Mouse (Mus musculus) gastrocnemius, postnatal 10 days (tissue): ENCODE measurements around the gene Ppfibp2. TPM values are rescaled to one million over a fixed set of nuclear protein-coding genes. Genes with fewer than 3 reads are reported as not detected.

Experiments used
- DNase-seq: peaks from one replicate; pipeline ENCODE4 v3.0.0; 2021; ENCODE audit warnings: mixed read lengths
- total RNA-seq, 2 experiments: library from RNA; stranded (reverse); gene quantifications; 2 replicates each; pipeline ENCODE4 v1.2.3; 2021

Ppfibp2 gene
- total RNA-seq, 2 experiments from 2014 or later, result 16.8 to 20.1 TPM

GRCm38 (mm10) chr7:107618028-107618992 lies 23.3 kb downstream of the Ppfibp2 start:
- DNase-seq, result no peak

- DNase-seq, result no peak
Measured at GRCm38 (mm10) chr7:107619225-107619624, 24.2 kb downstream of the Ppfibp2 start.

- no peak for DNase-seq
Measured at GRCm38 (mm10) chr7:107620137-107620536, 25.1 kb downstream of the Ppfibp2 start.

GRCm38 (mm10) chr7:107624432-107624831 lies 29.4 kb downstream of the Ppfibp2 start:
- no peak for DNase-seq

- no peak for DNase-seq
Measured at GRCm38 (mm10) chr7:107625061-107625460, 30.1 kb downstream of the Ppfibp2 start, which contains the start of gene 5330417H12Rik. TSS of gene 5330417H12Rik (minus strand) at chr7:107625161.

- DNase-seq, result no peak
Measured at GRCm38 (mm10) chr7:107625781-107626180, 30.8 kb downstream of the Ppfibp2 start.

GRCm38 (mm10) chr7:107628383-107628782 lies 33.4 kb downstream of the Ppfibp2 start:
- DNase-seq, result no peak

GRCm38 (mm10) chr7:107633201-107633600 lies 38.2 kb downstream of the Ppfibp2 start:
- no peak for DNase-seq

GRCm38 (mm10) chr7:107637398-107637797 lies 42.4 kb downstream of the Ppfibp2 start:
- DNase-seq, result no peak

GRCm38 (mm10) chr7:107638026-107638425 lies 43.0 kb downstream of the Ppfibp2 start:
- no peak for DNase-seq

GRCm38 (mm10) chr7:107642586-107643275 lies 47.7 kb downstream of the Ppfibp2 start:
- no peak for DNase-seq

GRCm38 (mm10) chr7:107644987-107645386 lies 50.0 kb downstream of the Ppfibp2 start:
- DNase-seq, result no peak

- no peak for DNase-seq
Measured at GRCm38 (mm10) chr7:107648937-107649688, 54.1 kb downstream of the Ppfibp2 start.

- DNase-seq, result no peak
Measured at GRCm38 (mm10) chr7:107649990-107650389, 55.0 kb downstream of the Ppfibp2 start.

- DNase-seq, result no peak
Measured at GRCm38 (mm10) chr7:107651821-107652220, 56.8 kb downstream of the Ppfibp2 start.

- no peak for DNase-seq
Measured at GRCm38 (mm10) chr7:107656451-107656850, 61.4 kb downstream of the Ppfibp2 start.

- no peak for DNase-seq
Measured at GRCm38 (mm10) chr7:107659186-107659918, 64.3 kb downstream of the Ppfibp2 start.

- DNase-seq, result peak; percentile 61
Measured at GRCm38 (mm10) chr7:107661189-107661842, 66.3 kb downstream of the Ppfibp2 start.

GRCm38 (mm10) chr7:107661843-107662281 lies 66.9 kb downstream of the Ppfibp2 start:
- no peak for DNase-seq

- no peak for DNase-seq
Measured at GRCm38 (mm10) chr7:107663621-107664020, 68.6 kb downstream of the Ppfibp2 start.
